Mouse (Mus musculus) c-Kit-positive CD71-negative TER-119-negative erythroid progenitor cells, embryonic 14.5 days (primary cell): ENCODE measurements around the gene Ccdc38.

Experiments used
- DNase-seq: peaks from one replicate; pipeline ENCODE4 v3.0.0-alpha.2; 2013; ENCODE audit warnings: low read depth

The Ccdc38 gene

DNA sequence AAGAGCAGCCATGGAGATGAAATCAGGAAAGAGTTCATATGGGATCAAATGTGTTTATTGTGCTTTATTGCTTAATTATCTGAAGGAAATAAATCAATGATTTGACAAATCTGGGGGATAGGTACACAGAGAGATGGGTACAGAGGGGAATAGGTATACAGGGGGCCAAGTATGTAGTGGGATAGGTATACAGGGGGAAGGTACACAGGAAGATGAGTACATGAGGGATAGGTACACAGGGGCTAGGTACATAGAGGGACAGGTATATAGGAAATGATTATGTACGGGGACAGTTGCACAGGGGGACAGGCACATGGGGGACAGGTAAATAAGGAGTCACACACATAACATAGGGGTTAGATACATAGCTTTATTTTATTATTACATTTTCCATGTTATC is 70.5 kb downstream of the Ccdc38 start:
- DNase-seq, result no peak

DNA sequence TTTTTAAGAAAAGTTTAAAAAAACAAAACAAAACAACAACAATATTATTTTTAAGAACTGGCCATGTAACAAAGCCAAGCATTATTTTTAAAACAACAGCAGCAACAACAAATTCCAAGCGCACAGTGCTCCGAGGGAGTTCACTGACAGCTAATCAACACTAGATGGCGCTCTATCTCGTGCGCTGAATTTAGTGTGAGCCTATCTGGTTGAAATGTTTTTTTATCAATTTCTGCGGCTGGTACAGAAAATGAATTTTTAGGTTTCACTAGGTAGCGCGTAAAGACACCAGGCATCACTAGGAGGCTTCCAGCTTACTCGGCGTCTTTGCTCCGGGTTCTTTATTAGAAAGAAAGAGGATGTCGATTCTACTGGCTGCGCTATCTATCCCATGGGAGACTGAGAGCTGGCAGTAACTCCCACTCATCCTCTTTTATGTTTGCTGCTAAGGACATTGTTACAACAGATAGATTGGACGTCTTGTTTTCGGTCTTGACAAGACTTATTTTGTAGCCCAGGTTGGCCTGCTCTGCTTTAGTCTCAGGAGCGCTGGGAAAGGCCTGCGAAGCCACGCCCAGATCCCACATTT is 71.1 kb downstream of the Ccdc38 start:
- no peak for DNase-seq

DNA sequence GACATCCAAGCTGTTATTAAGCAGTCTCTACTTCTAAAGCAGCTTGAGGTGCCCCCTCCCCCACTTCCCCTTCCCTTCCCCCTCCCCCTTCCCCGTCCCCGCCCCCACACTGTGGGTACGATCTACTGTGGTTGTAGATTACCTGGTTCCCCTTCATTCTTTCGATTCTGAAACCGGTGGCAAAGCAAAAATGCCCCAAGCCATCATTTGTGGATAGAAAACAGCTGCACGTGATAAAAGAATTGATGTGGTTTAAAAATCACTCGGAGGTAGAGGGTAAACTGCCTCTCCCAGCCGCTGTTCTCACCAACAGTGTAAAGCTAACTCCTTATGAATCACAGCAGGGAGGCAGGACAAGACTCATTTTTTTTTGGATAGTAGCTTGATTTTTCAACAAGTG is 74.4 kb downstream of the Ccdc38 start:
- no peak for DNase-seq

DNA sequence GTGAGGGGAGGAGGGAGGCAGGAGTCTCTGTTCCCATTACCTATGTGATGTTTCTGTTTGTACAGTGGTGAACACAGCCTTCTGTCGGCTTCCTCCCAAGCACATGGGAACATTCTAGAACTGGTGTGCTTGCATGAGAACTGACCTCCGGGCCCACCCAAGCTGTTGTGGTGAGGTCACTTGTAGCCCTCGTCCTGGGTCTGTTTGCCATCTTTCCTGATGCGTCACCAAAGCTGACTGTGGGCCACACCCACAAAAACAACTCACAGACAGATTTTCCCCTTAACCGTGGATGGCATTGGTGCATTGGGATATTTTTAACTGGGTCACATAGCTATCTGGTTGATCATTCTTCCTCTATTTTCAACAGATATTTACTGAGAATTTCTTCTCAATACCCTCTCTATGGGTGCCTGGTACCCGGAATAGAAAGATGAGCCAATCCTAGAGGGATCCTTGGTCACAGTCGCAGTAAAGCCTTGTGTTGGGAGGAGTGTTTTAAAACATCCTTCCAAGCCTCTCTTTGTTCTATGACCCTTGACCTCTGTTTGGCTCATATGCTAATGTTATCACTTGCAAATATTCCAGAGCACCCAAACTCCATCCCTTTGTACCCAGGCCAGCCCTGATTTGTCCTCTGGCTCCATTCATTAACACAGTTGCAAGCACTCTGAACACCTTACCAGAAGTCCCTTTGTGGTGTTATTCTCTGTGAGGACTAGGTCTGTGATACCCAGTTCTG is 80.2 kb downstream of the Ccdc38 start:
- no peak for DNase-seq

DNA sequence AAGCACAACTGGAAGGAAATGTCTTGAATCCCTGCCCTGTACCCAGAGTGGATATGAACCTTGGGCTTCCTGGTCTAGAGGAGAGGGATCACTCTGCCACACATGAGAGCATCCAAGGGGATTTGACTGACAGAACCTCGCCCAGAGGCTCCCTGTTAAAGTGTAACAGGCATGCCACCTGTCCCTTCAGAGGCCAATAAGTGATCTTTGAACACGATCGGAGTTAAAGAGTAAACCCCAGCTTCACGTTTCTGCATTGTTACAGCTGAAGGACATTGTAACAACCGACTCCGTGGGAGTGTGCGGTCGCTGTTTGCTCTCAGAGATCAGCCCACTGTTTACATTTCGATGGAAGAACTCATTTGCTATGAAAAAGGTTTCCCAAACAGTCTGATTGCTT is 83.3 kb downstream of the Ccdc38 start:
- no peak for DNase-seq

DNA sequence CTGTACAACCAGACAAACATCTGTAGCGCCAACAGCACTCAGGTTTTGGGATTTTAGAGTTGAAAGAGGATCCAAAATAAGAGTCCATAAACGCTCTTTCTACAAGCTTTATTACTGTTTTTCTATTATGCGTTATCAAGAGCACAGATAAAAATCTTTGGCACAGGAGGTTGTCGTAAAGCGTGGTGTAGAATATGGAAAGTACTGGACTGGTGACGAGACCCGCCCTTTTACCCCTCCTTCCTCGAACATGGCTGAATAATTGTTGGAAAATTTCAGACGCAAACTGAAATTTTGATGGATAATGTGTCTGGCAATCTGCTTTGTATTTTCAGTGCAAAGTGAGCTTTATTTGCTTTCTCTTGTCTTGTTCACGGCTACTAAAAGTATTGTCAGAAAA is 83.7 kb downstream of the Ccdc38 start:
- no peak for DNase-seq

DNA sequence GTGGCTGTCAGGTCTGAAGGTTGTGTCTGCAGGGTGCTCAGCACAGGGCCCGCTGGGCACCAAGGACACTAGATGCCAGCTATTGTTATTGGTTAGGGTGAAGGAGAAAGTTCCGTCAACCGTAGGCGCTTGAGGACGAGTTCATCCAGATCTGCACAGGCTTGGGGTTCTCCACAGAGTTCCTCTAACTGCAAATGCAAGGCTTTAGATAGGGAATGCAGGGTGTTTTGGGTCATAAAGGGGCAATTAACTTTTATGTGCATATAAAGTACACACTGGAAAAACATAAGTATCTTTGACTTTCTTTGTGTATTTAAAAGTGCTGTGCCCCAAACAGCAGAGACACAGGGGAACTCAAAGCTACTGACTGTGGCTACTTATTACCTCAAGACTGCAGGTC is 89.9 kb downstream of the Ccdc38 start:
- no peak for DNase-seq

DNA sequence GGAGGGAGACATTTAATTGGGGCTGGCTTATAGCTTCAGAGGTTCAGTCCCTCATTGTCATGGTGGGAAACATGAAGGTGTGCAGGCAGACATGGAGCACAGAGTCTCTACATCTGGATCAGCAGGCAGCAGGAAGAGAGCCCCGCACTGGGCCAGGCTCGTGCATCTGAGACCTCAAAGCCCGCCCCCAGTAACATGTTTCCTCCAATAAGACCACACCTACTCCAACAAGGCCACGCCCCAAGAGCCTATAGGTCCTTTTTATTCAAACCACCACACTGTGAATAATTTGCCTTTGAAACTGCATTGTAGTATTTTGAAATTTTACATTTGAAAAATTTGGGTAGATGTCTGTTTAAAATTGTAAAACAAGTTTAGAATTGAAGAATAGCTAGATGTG is 91.7 kb downstream of the Ccdc38 start:
- DNase-seq, result no peak

DNA sequence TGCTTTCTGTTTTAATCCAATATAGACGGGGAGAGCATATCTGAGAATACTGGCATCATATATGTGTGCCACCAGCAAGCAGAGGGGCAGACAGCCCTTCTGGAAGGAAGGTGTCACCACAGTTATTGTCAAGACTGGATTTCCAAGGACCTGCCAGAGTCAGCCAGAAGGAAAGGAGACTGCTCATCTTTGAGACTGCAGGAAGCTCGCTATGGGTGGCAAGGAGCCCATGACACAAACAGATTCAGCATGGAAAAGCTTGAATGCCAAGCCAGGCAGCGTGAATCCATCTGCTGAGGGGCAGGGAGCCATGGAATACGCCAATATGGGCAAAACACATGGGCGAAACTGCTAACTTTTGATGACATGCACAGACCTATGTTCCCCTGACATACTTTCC is 93.1 kb downstream of the Ccdc38 start:
- no peak for DNase-seq
